Comparison of ENCODE assay signal across 11 mouse cellular contexts in genomic region chr13:70644083-70644462, GRCm38 (mm10). TPM values are rescaled to one million over a fixed set of nuclear protein-coding genes. Genes with fewer than 3 reads are reported as not detected.
DNase-seq lines count a peak whose midpoint lies in the region; ATAC-seq and TF ChIP-seq lines count a peak whose summit lies in the region.
"Had no signal": no experiment of that assay in that cellular context is flagged by ENCODE, and none has a peak within 500 bp of the region (broad histone marks: within the 10 kb centered on the region; RNA-seq: fewer than 3 reads in every experiment).

No protein-coding gene starts in this region.

- H3K9ac ChIP-seq in forebrain, embryonic 11.5 days (ENCODE audit: low read length): no peak overlapping the region
- H3K9ac ChIP-seq in lung, embryonic 14.5 days: no peak overlapping the region
- no peak overlapping the region for H3K9ac ChIP-seq in neural tube, embryonic 14.5 days (replicated peaks; ENCODE audit: low read depth, low read length)
- no peak overlapping the region for H3K9ac ChIP-seq in neural tube, embryonic 15.5 days (replicated peaks)
- H3K9ac ChIP-seq: liver, embryonic 14.5 days had no signal

- H3K27me3 ChIP-seq in forebrain, embryonic 11.5 days (ENCODE audit: control insufficient read depth, insufficient read depth, low read length): no peaks in the 10 kb centered on the region
- no peaks in the 10 kb centered on the region for H3K27me3 ChIP-seq in forebrain, embryonic 10.5 days (ENCODE audit: poor library complexity, severe bottlenecking)
- H3K27me3 ChIP-seq in lung, embryonic 14.5 days (ENCODE audit: insufficient read depth, low read length): no peaks in the 10 kb centered on the region
- no peaks in the 10 kb centered on the region for H3K27me3 ChIP-seq in neural tube, embryonic 14.5 days (ENCODE audit: control insufficient read depth, insufficient read depth, low read length)
- H3K27me3 ChIP-seq in neural tube, embryonic 15.5 days (replicated peaks): peaks cover 7% of the 10 kb centered on the region; the same call in 1 of the 2 replicates

- H3K27ac ChIP-seq in forebrain, embryonic 11.5 days (ENCODE audit: low read depth, low read length): no peak overlapping the region
- no peak overlapping the region for H3K27ac ChIP-seq in forebrain, embryonic 10.5 days
- H3K27ac ChIP-seq in lung, embryonic 14.5 days (ENCODE audit: low read depth): no peak overlapping the region
- no peak overlapping the region for H3K27ac ChIP-seq in neural tube, embryonic 14.5 days (ENCODE audit: low read depth, low read length)
- H3K27ac ChIP-seq in neural tube, embryonic 15.5 days (replicated peaks): no peak overlapping the region
- H3K27ac ChIP-seq: heart, embryonic 10.5 days; left cerebral cortex, adult 2 months; liver, embryonic 14.5 days had no signal

- no peaks in the 10 kb centered on the region for H3K9me3 ChIP-seq in forebrain, embryonic 11.5 days (ENCODE audit: control insufficient read depth, low read length)
- no peaks in the 10 kb centered on the region for H3K9me3 ChIP-seq in forebrain, embryonic 10.5 days
- no peaks in the 10 kb centered on the region for H3K9me3 ChIP-seq in lung, embryonic 14.5 days (ENCODE audit: low read depth, low read length)
- H3K9me3 ChIP-seq in neural tube, embryonic 14.5 days (ENCODE audit: control insufficient read depth, low read length): no peaks in the 10 kb centered on the region
- H3K9me3 ChIP-seq in neural tube, embryonic 15.5 days (replicated peaks): no peaks in the 10 kb centered on the region
- H3K9me3 ChIP-seq: heart, embryonic 10.5 days had no signal

- H3K4me2 ChIP-seq in forebrain, embryonic 11.5 days (ENCODE audit: low read depth, low read length, severe bottlenecking): no peak overlapping the region
- H3K4me2 ChIP-seq in lung, embryonic 14.5 days: no peak overlapping the region
- no peak overlapping the region for H3K4me2 ChIP-seq in neural tube, embryonic 14.5 days (ENCODE audit: low read depth, low read length)
- H3K4me2 ChIP-seq in neural tube, embryonic 15.5 days: no peak overlapping the region

- no peaks in the 10 kb centered on the region for H3K36me3 ChIP-seq in forebrain, embryonic 11.5 days (ENCODE audit: control insufficient read depth, insufficient read depth, low read length)
- H3K36me3 ChIP-seq in forebrain, embryonic 10.5 days (replicated peaks): no peaks in the 10 kb centered on the region
- H3K36me3 ChIP-seq in lung, embryonic 14.5 days (ENCODE audit: insufficient read depth): no peaks in the 10 kb centered on the region
- H3K36me3 ChIP-seq in neural tube, embryonic 14.5 days (ENCODE audit: control insufficient read depth, insufficient read depth, low read length): no peaks in the 10 kb centered on the region
- H3K36me3 ChIP-seq in neural tube, embryonic 15.5 days: no peaks in the 10 kb centered on the region
- H3K36me3 ChIP-seq: heart, embryonic 10.5 days had no signal

- no peaks in the 10 kb centered on the region for H3K4me1 ChIP-seq in forebrain, embryonic 11.5 days (replicated peaks; ENCODE audit: control insufficient read depth, insufficient read depth, low read length)
- no peaks in the 10 kb centered on the region for H3K4me1 ChIP-seq in forebrain, embryonic 10.5 days
- no peaks in the 10 kb centered on the region for H3K4me1 ChIP-seq in lung, embryonic 14.5 days (ENCODE audit: insufficient read depth)
- H3K4me1 ChIP-seq in neural tube, embryonic 14.5 days (ENCODE audit: control insufficient read depth, insufficient read depth, low read length): no peaks in the 10 kb centered on the region
- H3K4me1 ChIP-seq in neural tube, embryonic 15.5 days: no peaks in the 10 kb centered on the region

- WGBS in forebrain, embryonic 11.5 days: 51% methylated on average over 3 of the region's 3 CpGs
- 61% methylated on average over 3 of the region's 3 CpGs for WGBS in forebrain, embryonic 10.5 days
- 36% methylated on average over 3 of the region's 3 CpGs for WGBS in lung, embryonic 14.5 days
- WGBS in neural tube, embryonic 14.5 days: 50% methylated on average over 3 of the region's 3 CpGs
- 48% methylated on average over 3 of the region's 3 CpGs for WGBS in neural tube, embryonic 15.5 days

- no peak for DNase-seq in forebrain, embryonic 11.5 days (ENCODE audit: low spot score)
- no peak for DNase-seq in forebrain, embryonic 10.5 days (ENCODE audit: extremely low spot score, low spot score)
- no peak for DNase-seq in lung, embryonic 14.5 days
- DNase-seq in lung, postnatal 10 days: no peak
- DNase-seq in B cell, adult 2 months: no peak
- no peak for DNase-seq in layer of hippocampus, adult 18-20 months (ENCODE audit: low spot score in 2 of 2)

- ATAC-seq in forebrain, embryonic 11.5 days (replicated peaks; ENCODE audit: low FRiP score): peak; percentile 22; the same call in 1 of the 2 replicates
- peak; percentile 16; the same call in 1 of the 2 replicates for ATAC-seq in lung, embryonic 14.5 days (ENCODE audit: insufficient read depth)
- ATAC-seq in neural tube, embryonic 14.5 days (ENCODE audit: low read depth): peak; percentile 19; the same call in 1 of the 2 replicates
- no peak for ATAC-seq in neural tube, embryonic 15.5 days (ENCODE audit: low FRiP score)

- H3K4me3 ChIP-seq in forebrain, embryonic 11.5 days (ENCODE audit: low read depth, low read length): no peak overlapping the region
- no peak overlapping the region for H3K4me3 ChIP-seq in forebrain, embryonic 10.5 days
- H3K4me3 ChIP-seq in lung, embryonic 14.5 days (ENCODE audit: low read depth, low read length): no peak overlapping the region
- H3K4me3 ChIP-seq in neural tube, embryonic 14.5 days (ENCODE audit: low read depth, low read length): no peak overlapping the region
- H3K4me3 ChIP-seq in neural tube, embryonic 15.5 days (replicated peaks): no peak overlapping the region
- H3K4me3 ChIP-seq: heart, embryonic 10.5 days; left cerebral cortex, adult 2 months had no signal

- no peak for TF ChIP-seq CTCF in lung, embryonic 14.5 days (IDR thresholded peaks at IDR 0.05; ENCODE audit: low read depth)

RNA-seq across cellular contexts. Expression of gene Ice1, which starts 6.6 kb away (rescaled TPM):
- 33.2 and 34.9 TPM in 2 replicates for polyA plus RNA-seq in forebrain, embryonic 11.5 days (2014; fragmentation: Nextera tagmentation; extraction: Ambion mirVana)
- polyA plus RNA-seq in forebrain, embryonic 10.5 days (2016; fragmentation: Nextera tagmentation; extraction: Ambion mirVana): 21.8 and 22.4 TPM in 2 replicates
- polyA plus RNA-seq in lung, embryonic 14.5 days (2014; fragmentation: Nextera tagmentation; extraction: Ambion mirVana): 28.2 and 31.8 TPM in 2 replicates
- 56.1 and 58.9 TPM in 2 replicates for polyA plus RNA-seq in neural tube, embryonic 14.5 days (2014; fragmentation: Nextera tagmentation; extraction: Ambion mirVana)
- 23.5 and 26.0 TPM in 2 replicates for polyA plus RNA-seq in neural tube, embryonic 15.5 days (2015; fragmentation: Nextera tagmentation; extraction: Ambion mirVana)
- total RNA-seq in layer of hippocampus, adult 18-20 months (2021): 10 to 100 TPM; 58.9 to 59.8 TPM
